In genomic region chr9:63754556-63755510, GRCm38 (mm10) we compare ENCODE assay signal across 8 mouse cellular contexts. TPM values are rescaled to one million over a fixed set of nuclear protein-coding genes. Genes with fewer than 3 reads are reported as not detected.
DNase-seq lines count a peak whose midpoint lies in the region; ATAC-seq lines count a peak whose summit lies in the region.

No protein-coding gene starts in this region.

- 16% methylated on average over 23 of the region's 23 CpGs for WGBS in forebrain, embryonic 16.5 days
- WGBS in midbrain, embryonic 13.5 days, result 15% methylated on average over 23 of the region's 23 CpGs

- H3K4me3 ChIP-seq in forebrain, embryonic 16.5 days (replicated peaks; ENCODE audit: low read length), result peak overlapping the region; percentile 66
- peak overlapping the region; percentile 74 for H3K4me3 ChIP-seq in midbrain, embryonic 13.5 days (replicated peaks)

- peak overlapping the region; percentile 99 for H3K4me2 ChIP-seq in forebrain, embryonic 16.5 days (ENCODE audit: low read length)
- H3K4me2 ChIP-seq in midbrain, embryonic 13.5 days (replicated peaks), result peak overlapping the region; percentile 99

- no peak overlapping the region for H3K27ac ChIP-seq in forebrain, embryonic 16.5 days (ENCODE audit: low read length)
- peak overlapping the region; percentile 15; the same call in 1 of the 2 replicates for H3K27ac ChIP-seq in midbrain, embryonic 13.5 days

- H3K4me1 ChIP-seq in forebrain, embryonic 16.5 days (replicated peaks; ENCODE audit: control insufficient read depth, insufficient read depth, low read length), result peaks cover 46% of the 10 kb centered on the region
- peaks cover 69% of the 10 kb centered on the region for H3K4me1 ChIP-seq in midbrain, embryonic 13.5 days (replicated peaks)

- peaks cover 7% of the 10 kb centered on the region; the same call in 1 of the 2 replicates for H3K27me3 ChIP-seq in forebrain, embryonic 16.5 days (replicated peaks; ENCODE audit: control insufficient read depth, insufficient read depth, low read length)
- H3K27me3 ChIP-seq in midbrain, embryonic 13.5 days, result peaks cover 20% of the 10 kb centered on the region; the same call in 1 of the 2 replicates

- H3K9me3 ChIP-seq in forebrain, embryonic 16.5 days (ENCODE audit: control insufficient read depth, low read length), result no peaks in the 10 kb centered on the region
- no peaks in the 10 kb centered on the region for H3K9me3 ChIP-seq in midbrain, embryonic 13.5 days

- peak; percentile 57 for DNase-seq in layer of hippocampus, adult 11-12 months (ENCODE audit: low spot score)
- DNase-seq in layer of hippocampus, postnatal 14 days (ENCODE audit: low spot score in 2 of 2), result no peak
- peak; percentile 78 for DNase-seq in brain, adult 2 months (ENCODE audit: low read depth, low spot score)
- peak; percentile 29 for DNase-seq in kidney, postnatal 14 days
- no peak for DNase-seq in layer of hippocampus, postnatal 25 days (ENCODE audit: extremely low spot score in 1 of 2, low spot score in 1 of 2)

- no peak overlapping the region; the same call in 1 of the 2 replicates for H3K9ac ChIP-seq in forebrain, embryonic 16.5 days (replicated peaks; ENCODE audit: low read depth, low read length)
- H3K9ac ChIP-seq in midbrain, embryonic 13.5 days (replicated peaks), result peak overlapping the region; percentile 44

- ATAC-seq in forebrain, embryonic 16.5 days, result no peak
- ATAC-seq in midbrain, embryonic 13.5 days, result no peak
- ATAC-seq in inflammation-experienced regulatory T-cells, adult 6 months, result no peak

- no peaks in the 10 kb centered on the region for H3K36me3 ChIP-seq in forebrain, embryonic 16.5 days (ENCODE audit: control insufficient read depth, insufficient read depth)
- no peaks in the 10 kb centered on the region for H3K36me3 ChIP-seq in midbrain, embryonic 13.5 days

RNA-seq across cellular contexts. Expression of gene Smad3, which starts 3.0 kb away (rescaled TPM):
- total RNA-seq in layer of hippocampus, postnatal 14 days (2021), result 10 to 100 TPM; 18.9 to 24.3 TPM
- polyA plus RNA-seq in forebrain, embryonic 16.5 days (2015; fragmentation: Nextera tagmentation; extraction: Ambion mirVana), result 7.4 and 7.8 TPM in 2 replicates
- 10.1 and 11.6 TPM in 2 replicates for polyA plus RNA-seq in midbrain, embryonic 13.5 days (2015; fragmentation: Nextera tagmentation; extraction: Ambion mirVana)
- 10 to 100 TPM; 16.5 to 24.6 (median 16.8) TPM for polyA plus RNA-seq in inflammation-experienced regulatory T-cells, adult 6 months (2017; shearing (Covaris generic))
- 10 to 100 TPM; 38.0 to 44.6 TPM for total RNA-seq in layer of hippocampus, postnatal 25 days (2021)

Comparison
In these comparisons a context has a peak if more than half of its experiments do, and no peak if none do; other contexts are left out.
1. DNase-seq: peak in layer of hippocampus, adult 11-12 months (single experiment), brain, adult 2 months (single experiment) and kidney, postnatal 14 days (single experiment); none in layer of hippocampus, postnatal 14 days (0 of 2) and layer of hippocampus, postnatal 25 days (0 of 2).